Mouse (Mus musculus) kidney, postnatal 25 days (tissue): ENCODE data around the gene Ms4a14.
A peak's percentile ranks its signal among the peaks of the same experiment; 100 is the strongest.
"Not testable (repeated sequence)": the region's sequence is repeated elsewhere in the genome, so short reads cannot be mapped to it uniquely, and the experiment has no call there.

ENCODE experiments used
- DNase-seq, 2 experiments: peaks; one replicate each; pipeline ENCODE4 v3.0.0; 2021; ENCODE audit warnings: mixed read lengths in 2 of 2

Ms4a14 gene

DNA sequence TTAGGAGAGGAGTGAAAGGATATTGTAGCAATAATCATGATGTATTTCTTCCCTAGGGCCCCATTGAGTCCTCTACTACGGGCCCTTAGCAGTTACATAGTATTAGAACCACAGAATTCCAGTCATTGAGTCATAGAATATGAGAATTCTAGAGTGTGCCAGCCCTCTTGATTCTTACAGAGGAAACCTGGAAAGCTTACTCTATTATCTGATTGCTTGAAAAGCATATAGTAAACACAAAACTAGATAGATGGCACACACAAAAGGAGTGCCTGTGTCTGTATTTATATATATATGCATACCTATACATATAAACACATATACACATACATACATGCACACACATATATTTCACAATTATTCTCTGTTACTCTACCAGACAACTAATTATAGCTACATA is at the start of gene Ms4a14:
TSS of gene Ms4a14 (minus strand) at position 101 of the 400 bp plus-strand sequence.
- no peak for DNase-seq

DNA sequence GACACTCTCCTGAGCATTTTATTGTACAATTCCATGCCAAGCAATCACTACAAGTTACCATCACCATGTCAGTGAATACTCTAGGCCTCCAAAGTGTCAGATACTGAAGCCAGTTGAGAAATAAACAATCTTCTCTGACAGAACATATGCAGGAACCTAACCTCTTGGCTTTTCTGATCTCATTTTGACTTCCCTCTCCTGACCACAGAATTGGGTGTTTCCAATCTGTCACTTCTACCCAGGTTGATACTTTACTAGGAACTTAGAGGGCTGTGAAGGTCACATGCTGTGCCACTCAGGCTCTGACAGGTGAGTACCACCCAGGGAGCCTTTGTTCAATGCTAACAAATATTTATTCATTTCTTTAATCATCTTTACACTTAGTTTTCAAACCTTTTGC is 47.7 kb upstream of the Ms4a14 start:
- DNase-seq, result no peak

DNA sequence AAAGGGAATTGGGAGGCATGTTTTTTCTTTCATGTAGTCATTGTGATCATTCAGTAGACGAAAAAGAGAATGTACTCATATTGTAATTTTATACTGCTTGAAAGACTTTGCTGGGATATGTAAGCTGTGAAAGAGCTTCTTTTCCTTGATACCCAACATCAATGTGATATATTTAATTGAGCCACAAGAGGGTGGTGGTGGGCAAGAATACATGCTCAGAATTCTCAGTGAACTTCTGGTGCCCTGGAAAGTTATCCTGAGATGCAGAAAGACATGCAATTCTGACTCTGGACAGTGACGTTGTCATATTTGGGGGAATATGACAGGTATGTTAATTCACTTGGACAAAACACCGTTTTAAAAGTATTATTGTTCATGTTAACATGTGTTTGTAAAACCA is 45.9 kb upstream of the Ms4a14 start:
- no peak for DNase-seq

DNA sequence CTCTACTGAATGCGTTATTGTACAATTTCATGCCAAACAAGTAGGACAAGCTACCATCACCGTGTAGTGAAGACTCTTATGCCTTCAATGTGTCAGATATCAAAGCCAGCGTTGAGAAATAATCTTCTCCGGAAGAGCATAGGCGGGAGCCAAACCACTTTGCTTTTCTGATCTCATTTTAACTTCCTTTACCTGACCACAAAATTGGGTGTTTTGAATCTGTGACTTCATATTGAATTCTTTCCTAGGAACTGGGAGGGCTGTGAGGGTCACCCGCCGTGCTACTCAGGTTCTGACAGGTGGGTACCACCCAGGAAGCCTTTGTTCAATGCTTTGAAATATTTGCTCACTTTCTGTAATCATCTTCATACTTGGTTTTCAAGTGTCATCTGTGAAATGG is 41.5 kb upstream of the Ms4a14 start:
- DNase-seq, result no peak

DNA sequence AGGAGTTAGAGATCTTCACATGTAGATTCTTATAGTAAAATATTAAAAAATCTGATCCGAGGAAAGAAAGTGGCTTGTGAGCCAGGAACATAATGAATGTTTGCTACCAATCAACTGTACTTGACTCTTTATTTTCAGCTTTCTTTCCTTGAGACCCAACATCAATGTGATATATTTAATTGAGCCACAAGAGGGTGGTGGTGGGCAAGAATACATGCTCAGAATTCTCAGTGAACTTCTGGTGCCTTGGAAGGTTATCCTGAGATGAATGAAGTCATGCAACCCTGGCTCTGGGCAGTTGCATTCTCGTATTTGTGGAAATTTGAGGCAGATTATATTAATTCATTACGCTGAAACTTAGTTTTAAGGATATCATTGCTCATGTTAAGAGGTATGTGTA is 37.6 kb upstream of the Ms4a14 start:
- no peak for DNase-seq

DNA sequence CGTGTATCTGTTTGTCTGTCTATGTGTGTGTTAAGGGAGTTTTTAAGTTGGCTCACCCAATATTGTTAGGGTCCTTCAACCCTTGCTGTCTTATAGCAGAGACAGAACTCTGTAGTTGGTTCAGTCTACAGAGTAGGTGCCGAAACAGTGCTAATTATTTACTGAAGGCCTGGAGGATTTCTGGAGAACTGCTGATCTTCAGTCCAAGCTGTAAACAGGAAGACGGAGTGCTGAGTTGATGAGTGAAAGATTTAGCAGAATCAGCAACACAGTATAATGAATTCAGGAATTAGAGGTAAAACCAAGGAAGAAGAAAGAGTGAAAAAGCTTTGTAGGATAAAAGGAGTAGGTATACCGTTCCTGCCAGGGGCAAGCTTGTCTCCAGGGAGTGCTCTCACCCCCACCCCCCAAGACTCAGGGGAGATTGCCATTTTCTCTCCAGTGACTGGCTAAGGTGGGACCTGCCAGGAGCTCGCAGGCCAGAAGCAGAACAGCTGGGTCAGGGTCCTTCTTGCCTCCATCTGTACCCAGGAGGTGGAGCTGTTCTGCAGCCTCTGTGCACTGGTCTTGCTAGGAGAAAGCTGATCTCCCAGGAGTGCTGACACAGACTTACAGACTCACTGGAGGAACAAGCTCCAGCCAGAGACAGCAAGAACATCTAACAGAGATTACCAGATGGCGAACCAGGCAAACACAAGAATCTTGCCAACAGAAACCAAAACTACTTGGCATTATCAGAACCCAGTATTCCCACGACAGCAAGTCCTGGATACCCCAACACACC is 35.6 kb upstream of the Ms4a14 start:
- DNase-seq, result peak; percentile 31 to 60

DNA sequence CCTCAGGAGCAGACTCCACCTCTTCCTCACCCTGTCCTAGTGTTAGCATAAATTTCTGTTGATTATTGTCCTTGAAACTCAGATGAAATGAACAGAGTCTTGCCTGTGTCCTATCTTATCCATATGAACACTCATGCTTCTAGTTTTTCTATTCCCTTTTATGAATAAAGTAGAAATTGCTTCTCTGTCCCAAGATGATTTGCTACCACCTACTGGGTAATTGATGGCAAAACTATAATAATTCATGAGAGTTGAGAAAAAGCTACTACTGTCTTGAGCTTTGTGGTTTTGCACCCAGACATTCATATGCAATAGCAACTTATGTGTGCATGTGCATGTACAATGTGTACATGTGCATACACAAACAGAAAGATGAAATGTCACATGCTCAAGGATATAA is 29.7 kb upstream of the Ms4a14 start:
- DNase-seq, result no peak

DNA sequence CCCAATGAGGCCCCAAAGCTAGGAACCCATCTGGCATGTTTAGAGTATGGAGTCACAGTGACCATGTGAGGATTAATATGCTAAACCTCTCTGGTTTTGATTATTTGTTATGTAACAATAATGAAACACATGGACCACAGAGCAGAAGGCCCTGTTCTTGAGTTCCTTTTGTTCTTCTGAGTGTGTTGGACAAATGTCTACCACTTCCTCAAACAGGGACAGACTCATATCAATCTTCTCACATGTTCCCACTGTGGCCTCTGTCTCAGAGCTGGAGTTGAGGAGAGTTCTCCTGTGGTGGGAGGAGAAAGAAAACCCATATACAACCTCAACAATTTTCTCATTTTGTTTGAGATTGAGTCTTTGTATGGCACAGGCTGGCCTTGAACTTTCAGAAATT is 28.9 kb upstream of the Ms4a14 start:
- no peak for DNase-seq

DNA sequence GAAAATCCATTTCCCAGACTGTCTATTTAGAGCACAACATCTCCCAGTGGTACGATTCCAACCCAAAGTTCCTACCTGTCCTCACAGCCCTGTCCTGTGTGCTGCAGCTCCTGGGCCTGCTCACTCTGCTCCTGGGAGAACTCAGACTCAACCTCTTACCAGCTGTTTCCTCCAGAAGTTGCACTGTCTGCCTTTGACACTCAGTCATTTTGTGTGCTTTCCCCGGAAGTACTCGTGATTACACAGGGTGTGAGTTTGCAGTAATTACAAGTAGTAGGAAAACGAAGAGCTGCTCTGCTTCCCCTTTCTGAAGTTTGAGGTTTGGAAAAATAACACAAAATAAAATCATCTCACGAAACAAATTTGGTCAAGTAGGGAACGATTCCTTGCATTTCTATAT is 21.7 kb upstream of the Ms4a14 start, which contains the start of gene Ms4a7:
TSS of gene Ms4a7 (minus strand) at position 215 of the 400 bp plus-strand sequence.
- no peak for DNase-seq

DNA sequence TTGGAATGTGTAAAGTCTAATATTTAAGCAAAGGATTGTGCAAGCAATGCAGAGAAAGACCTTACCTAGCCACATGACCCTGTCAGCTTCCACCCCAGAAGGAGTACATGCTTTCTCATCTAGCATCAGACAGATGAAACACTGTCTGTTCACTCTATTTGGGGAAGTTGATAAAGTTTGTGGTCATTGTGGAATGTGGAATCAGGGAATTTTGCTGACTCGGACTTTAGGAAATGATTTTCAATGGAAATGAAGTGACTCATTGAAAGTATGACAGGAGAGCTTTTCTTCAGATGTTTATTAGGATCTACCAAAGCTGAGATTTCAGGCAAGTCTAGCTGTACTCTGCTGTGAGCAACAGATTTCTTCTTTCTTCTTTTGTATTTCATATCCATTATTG is 6.9 kb upstream of the Ms4a14 start:
- DNase-seq, result no peak

DNA sequence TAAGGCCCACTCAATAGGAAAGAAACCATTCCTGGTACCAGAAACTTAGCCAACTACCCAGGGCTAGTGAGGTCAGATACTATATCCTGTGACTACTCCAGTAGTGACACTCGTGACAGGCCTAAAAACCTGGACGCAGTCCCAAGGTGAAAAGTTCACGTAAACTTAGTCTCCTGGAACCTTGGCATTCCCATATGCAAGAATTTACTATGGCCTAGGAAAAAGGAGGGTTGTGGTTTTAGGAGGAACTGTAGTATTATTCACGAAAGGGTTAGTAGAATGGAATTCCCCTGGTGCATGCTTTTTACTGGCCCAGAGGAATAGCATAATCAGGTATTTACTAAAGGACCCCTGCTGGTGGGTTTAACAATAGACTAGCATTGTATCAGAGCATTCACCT is 2.5 kb upstream of the Ms4a14 start:
- no peak for DNase-seq

DNA sequence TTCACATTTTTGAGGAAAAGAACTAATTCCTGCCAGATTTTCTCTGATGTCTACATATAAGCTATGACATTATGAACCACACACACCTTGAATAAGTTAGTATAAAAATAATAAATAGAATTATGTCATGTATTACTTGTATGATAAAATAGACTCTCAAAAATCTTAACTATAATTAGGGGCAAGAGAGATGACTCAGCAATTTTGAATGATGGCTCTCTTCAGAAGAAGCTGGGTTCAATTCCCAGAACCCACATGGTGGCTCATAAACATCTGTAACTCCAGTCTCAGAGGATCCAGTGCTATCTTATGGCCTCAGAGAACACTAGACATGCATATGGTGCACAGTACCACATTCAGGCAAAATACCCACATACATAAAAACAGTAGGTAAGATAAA is 5.4 kb downstream of the Ms4a14 start:
- DNase-seq, result no peak

DNA sequence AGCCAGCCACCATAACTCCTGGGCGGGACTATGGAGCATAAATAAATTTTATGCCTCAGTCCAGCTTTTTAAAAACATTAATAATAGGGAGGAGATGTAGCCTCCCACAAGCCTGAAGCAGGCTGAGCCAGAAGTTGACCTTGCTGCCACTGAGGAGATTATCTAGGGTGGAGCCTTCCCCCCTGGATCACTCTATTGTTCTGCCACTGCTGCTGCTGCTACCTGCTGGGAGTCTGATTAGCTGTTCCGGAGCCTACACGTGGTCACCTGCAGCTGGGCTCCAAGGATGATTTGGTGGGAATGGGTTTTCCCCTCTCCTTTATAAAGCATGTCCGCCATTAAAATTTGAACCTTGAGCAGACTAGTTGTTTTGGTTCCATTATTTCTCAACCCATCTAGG is 14.7 kb downstream of the Ms4a14 start:
- DNase-seq, result not testable (repeated sequence)

DNA sequence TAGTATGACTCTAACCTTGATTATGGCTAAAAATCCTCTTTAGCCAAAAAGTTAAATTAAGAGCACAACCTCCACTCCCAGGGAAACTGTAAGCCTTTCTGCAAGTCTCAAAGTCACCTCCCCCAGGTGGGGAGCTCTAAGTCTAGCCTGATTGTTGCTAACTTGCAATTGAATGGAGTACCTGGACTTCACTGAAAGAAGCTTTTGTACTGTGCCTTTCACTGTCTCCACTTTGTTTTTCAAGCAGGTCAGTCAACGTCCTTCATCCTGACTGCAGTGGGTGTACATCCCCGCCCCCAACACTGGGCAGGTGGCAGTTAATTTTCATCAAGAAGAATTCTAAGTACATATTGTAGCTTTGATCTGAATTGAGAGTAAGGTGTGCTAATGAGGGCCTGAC is 15.3 kb downstream of the Ms4a14 start:
- no peak for DNase-seq

DNA sequence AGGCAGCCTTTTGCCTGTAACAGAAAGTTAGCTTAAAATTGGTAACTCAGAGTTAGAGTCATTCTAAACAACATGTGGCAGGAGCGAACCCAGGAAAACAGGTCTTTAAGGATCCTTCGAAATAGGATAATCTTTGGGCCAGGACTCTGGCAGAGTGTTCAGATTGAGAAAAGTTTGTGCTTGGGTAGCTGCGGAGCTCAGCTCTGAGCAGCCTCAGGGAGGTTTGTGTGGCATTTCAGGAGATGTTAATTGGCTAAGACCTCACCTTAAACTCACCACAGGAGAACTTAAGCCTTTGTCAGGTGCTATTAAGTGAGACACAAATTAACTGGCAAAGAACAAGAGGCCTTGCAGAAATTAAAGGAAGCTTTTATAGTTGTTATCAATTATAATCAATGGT is 20.6 kb downstream of the Ms4a14 start:
- not testable (repeated sequence) for DNase-seq

DNA sequence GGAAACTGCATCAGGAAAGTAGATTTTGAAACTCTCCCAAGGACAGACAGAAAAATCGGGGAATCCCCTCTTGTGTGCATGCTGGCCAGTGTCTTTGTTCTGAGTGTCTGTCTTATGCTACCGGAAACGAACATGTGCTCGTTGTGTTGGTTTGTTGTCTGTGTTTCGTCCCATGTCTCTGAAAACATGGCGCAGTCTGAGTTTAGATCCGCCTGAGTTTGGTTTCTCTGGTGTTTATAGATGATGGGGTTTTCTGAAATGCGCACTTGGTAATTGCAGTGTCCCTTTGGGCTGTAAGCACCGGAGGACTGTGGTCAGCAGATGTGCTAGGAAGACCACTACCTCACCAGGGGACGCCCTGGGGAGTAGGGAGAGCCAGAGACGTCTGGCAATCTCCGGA is 21.3 kb downstream of the Ms4a14 start:
- DNase-seq, result no peak

DNA sequence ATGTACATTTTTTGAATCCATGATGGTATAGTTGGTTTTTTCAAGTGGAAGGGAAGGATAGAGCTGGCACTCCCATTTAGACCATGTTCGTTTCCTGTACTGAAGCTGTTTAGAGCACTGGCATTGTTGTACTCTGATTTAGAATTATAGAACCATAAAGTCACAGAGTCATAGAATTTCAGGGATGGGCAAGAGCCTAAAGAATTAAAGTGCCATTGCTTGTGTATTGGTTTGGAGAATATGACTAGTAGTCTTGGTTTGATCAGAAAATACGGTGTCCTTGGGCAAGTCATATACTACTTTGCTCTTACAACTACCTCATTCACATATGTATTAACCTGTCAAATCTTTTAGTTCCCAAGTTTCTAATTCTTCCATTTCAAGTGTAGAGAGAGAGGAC is 30.5 kb downstream of the Ms4a14 start, which contains the start of gene Ms4a5:
TSS of gene Ms4a5 (minus strand) at position 101 of the 400 bp plus-strand sequence.
- no peak for DNase-seq

DNA sequence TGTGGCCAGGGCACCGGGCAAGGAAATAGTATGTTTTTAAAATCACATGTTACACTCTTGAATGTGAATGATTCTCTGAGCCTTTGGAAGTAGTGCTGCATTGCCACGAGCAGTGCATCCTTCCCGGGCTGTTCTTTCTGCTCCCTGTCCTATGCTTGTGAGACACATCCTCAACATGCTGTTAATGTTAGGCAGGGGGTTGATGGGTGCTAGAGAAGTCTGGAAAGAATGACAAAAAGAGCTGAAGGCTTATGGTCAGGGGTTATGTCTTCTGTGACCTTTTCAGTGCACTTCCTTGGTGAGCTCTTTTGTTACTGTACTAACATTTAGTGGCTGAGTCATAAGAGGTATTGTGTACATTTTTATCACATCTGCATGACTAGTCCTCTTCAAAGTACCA is 34.0 kb downstream of the Ms4a14 start:
- no peak for DNase-seq

DNA sequence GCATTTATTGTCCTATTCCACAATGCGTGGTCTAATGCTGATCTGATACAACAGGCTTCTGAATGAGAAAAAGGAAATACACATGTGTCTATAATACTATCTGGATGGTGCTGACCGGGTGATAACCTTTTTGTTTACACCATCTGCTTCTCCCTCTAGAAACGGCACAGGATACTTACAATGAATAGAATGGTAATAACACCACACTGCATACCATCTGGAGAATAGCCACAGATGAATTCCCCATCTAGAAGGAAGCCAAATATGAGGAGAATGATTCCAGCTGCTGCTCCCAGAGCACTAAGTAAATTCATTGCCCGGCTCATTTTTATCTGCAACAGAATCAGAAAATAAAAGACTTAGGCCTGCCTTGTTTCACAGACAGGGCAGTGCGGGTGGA is 37.8 kb downstream of the Ms4a14 start:
- DNase-seq, result no peak

DNA sequence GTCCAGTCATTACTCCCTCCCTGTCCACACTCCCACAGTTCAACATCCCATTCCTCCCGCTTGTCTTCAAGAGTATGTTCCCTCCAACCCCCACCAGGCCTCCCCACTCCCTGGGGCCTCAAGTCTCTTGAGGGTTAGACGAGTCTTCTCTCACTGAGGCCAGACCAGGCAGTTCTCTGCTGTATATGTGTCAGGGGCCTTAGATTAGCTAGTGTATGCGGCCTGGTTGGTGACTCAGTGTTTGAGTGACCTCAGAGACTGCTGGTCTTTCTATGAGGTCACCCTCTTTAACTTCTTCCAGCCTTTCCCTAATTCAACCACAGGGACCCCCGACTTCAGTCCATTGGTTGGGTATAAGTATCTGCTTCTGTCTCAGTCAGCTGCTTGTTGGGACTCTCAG is 47.3 kb downstream of the Ms4a14 start:
- DNase-seq, result no peak

DNA sequence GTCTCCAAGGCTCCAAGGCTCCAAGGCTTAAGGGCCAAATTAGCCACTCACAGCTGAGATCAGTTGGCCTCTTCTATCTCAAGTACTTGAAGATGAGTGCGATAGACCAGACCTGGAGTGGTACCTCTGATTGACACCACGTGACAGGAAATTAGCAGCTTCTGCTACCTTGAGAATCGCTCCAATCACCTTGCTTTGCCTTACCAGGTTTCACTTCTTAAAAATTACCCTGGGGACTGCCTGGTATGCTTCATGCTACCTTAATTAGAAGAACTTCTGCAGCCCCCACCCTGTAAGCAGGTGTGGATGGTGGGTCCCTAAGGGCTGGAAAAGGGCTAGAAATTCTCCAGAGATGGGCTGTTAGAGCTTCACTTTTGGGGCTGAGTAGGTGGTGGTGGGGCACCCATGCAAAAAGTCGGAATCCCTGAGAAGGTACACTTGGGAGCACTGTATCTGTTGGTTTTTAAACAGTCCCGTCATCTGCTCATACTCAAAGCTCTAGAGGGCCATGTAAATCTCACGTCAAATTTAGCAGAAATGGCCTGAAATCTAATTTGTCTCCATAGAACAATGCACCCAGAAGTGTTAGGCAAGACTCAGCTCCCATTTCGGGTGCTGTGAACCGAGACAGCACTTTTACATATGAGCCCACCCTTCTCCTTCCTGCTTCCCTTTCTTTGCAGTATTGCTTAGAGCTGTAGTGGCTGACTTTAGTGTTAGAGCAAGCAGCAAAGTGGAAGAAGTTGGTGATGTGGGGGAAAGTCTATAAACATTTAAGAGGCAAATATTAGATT is 48.0 kb downstream of the Ms4a14 start, which contains the start of gene Ms4a1:
TSS of gene Ms4a1 (minus strand) at position 190 of the 794 bp plus-strand sequence.
- no peak for DNase-seq

DNA sequence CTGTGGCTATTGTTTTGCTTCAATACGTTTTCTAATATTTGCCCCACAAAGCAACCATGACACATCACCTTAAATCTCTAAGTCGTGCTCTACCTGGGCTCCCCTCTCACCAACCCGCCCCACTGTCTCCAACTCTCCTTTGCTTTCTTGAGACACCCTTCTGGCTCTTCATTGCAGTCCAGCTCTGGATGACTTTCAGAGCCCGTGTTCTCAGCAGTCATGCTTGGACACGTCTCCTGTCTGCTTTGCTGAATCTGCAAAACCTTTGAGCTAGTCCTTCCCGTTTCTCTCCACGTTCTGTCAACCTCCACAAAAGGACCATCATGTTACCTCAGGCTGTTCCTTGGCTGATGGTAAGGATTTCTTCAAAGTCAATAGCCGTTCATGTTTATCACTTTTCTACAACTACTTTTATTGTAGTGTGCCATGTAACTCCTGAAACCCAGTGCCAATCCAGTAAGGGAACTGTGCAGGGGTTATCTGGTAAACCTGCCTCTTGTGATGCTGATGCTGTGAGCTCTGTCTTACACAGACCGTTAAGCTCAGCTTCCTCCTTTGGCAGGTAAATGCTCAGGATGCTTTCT is 49.6 kb downstream of the Ms4a14 start:
- no peak for DNase-seq

DNA sequence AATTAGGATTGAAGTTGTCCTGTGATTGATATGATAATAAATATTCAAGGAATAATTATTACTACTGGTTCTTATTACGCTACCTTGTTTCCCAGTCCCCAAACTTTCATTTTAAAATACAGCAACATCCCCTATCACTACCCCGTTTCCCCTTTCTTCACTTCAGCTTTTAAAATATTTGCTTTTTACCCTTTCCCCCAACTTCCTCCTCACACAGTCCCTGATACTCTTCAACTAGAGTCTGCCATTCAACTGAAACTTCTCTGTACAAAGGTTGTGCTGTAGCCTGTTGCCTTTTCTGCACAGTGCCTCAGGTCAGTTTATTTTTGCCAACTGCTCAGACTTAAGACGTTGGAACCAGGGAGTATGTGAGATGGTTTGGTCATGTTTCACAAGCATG is 50.7 kb downstream of the Ms4a14 start:
- no peak for DNase-seq

DNA sequence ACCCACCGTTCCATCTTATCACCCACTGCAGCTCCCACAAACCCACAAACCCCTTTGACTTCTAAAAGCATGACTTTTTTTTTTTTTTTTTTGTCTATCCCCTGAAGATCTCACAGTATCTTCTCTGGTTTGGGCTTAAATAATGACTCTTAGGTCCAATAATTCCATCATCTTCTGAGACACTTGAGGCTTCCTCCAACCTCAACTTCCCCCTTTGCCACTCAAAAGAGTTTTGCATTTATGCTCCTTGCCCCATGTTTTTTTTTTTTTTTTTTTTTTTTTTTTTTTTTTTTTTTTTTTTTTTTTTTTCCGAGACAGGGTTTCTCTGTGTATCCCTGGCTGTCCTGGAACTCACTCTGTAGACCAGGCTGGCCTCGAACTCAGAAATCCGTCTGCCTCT is 51.3 kb downstream of the Ms4a14 start:
- DNase-seq, result not testable (repeated sequence)
